Mouse (Mus musculus) CD4-positive helper T cell, adult 2 months (primary cell): ENCODE data around the gene Morn3.

Source experiments
- DNase-seq: peaks from one replicate; pipeline ENCODE4 v3.0.0-alpha.2; 2012; ENCODE audit warnings: low read depth, missing footprints, low spot score

Morn3 gene

DNA sequence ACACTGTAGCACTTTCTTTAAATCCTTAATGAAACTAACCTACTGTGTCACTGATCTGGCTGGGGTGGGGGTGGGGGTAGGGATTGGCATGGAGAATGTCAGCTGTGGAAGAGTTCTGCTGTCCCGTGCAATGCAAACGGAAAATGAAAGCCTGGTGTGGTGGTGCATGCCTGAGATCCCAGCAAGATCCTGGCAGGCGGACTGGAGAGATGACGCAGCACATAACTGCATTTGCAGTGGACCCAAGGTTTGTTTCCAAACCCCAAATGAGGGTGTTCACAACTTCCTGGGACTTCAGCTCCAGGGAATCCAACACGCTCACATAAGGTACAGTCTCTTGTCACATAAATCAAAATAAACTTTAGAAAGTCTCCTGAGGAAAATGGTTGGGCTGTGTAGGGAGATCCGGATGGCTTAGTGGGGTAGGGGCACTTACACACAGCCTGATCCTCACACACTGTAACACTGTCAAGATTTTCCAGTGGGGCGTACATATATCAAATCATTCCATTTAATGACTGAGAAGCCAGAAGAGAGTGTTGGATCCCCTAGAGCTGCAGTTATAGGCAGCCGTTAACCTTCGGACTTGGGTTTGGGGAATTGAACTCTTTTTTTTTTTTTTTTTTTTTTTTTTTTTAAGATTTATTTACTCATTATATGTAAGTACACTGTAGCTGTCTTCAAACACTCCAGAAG, 14.0 kb upstream of the Morn3 start:
- DNase-seq = no peak

DNA sequence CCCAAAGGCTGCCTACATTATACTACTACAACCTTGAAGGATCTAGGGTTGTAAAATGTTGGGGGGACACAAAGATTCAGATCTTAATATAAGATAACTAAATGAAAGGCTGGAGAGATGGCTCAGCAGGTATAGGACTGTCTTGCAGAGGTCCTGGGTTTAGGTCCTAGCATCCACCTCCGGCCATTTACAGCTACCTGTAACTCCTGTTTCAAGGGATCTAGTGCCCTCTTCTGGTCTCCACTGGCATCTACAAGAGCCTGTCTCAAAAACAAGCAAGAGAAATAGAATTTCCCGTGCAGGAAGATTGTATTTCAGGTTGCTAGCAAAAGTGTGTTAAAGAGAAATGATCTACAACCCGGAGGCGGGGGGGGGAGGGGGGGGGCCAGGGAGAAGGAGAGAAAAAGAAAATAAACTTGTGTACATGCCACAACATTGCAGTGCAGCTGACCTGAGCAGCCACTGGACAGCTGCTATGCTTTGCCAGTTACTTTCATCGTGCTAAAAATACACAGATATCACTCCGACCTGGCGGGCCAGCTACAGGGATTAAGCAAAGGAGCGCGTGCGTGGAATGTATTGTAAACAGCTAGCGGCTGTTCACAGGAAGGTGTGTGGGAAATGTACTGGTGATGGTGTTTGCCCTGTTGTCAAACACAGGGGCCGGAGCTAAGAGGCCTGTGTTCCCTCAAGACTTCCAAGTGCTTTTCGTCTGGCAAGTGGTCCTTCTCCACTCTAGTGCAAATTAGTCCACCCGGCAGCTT, 13.1 kb upstream of the Morn3 start:
- peak; percentile 72 for DNase-seq

DNA sequence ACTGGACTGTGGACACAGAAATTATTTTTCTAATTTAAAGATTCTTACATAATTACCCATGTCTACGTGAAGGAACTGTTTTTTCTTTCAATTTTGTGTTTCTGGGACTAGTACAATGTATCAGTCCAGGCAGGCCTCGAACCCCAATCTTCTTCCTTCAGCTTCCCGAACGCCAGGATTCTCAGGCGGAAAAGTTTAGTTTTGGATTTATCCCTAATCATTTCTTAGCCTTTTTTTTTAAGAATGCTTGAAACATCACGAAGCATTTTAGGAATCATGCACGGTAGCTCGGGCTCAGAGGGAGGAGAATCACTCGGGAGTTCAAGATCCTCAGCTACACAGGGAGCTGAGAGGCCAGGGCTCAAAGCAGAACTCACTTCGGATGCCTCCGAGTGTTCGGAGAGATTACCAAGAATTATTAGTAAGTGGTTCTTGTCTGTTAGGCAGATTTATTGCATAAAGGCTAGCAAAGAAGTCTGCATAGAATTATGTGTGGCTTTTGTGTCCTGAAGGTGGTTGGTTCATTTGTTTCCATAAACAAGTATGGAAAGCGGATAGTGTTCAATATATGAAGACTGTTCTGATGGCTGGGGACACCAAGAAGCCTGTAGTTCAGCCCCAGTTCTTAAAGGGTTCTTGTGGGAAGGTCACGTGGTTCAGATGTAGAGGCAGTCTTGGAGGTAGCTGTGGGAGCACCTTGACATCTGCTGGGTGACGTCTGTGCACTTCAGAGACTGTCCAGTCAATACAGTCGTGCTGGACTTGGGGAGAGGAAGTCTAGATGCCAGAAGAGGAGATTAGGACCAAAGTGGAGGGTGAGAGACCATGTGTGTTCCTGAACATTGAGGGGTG, 11.7 kb upstream of the Morn3 start:
- peak; percentile 51 for DNase-seq

- peak; percentile 100 for DNase-seq
Measured at GRCm38 (mm10) chr5:123057366-123058250, 10.8 kb upstream of the Morn3 start.

GRCm38 (mm10) chr5:123051736-123052135, 4.9 kb upstream of the Morn3 start:
- DNase-seq = no peak

DNA sequence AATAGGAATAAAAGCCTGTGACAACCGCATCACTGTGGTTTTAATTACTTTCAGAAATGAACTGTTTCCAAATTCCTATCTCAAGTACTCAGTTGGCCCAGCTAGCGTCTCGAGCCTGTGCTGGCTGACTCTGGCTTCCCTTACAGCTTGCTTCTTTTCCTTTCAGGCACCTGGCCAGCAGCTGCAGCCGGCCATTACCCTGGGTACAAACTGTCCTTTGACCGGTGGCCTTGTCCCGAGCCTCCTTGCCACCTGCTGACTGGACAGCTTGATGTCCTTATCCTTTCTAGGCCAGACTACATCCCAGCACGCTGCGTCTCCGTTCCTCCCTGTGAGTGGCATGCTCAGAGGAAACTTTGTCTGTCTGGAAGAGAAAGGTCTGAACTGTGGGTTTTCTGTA, 4.1 kb upstream of the Morn3 start:
- no peak for DNase-seq

DNA sequence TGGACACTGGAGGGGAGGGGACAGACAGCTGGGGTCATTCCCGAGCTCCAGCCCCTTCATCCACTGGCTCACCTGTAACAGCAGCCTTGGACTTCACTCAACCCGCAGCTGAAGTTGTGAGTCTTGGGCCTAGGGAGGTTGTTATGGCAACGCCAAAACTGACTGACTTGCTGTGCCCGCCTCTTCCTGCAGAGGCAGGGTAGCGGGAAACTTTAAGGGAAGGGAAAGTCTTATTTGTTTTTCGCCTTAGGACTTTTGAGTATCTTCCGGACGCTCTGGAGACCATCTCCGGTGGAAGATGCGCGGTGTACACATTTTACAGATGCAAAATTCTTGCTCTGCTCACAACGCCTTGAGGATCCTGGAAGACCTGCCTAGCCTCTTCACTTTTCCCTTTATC, 2.5 kb upstream of the Morn3 start:
- peak; percentile 81 for DNase-seq

DNA sequence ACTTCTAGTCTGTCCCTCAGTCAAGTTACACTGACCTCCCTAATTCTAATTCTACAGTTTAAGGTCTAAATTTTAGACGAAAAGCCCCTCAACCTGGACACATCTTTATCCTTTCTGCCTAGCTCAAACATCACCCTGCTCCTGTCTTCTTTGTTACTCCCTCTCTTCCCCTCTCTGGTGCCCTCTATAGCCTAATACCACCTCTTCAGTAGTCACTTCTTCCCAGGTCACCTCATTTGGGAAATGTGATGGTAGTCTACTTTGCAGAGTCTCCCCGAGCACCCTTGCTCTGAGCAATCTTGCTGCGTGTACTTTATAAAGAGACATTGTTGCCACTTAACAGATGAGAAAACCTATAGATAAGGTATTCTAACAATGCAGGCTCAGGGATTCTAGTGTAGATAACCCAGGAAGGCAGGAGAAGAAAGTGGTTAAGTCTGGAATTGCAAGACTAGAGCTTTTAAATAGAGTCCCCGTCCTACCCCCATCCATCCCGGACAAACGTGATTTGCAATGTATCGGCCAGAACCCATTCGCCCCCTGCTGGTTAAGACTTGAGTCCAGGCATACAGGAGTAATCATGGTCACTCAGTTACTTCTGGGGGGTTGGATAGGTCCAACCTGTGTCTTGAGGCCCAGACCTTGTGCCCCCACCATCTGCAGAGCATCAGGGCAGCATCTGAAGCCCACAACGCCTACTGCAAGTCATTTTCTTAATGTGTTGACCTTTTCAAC, 1.1 kb downstream of the Morn3 start:
- peak; percentile 64 for DNase-seq

GRCm38 (mm10) chr5:123043856-123044255, 3.0 kb downstream of the Morn3 start:
- peak; percentile 58 for DNase-seq

GRCm38 (mm10) chr5:123040796-123041195, 6.0 kb downstream of the Morn3 start:
- no peak for DNase-seq

GRCm38 (mm10) chr5:123039120-123039752, 7.6 kb downstream of the Morn3 start:
- peak; percentile 87 for DNase-seq

GRCm38 (mm10) chr5:123038115-123038514, 8.7 kb downstream of the Morn3 start:
- DNase-seq = peak; percentile 57

DNA sequence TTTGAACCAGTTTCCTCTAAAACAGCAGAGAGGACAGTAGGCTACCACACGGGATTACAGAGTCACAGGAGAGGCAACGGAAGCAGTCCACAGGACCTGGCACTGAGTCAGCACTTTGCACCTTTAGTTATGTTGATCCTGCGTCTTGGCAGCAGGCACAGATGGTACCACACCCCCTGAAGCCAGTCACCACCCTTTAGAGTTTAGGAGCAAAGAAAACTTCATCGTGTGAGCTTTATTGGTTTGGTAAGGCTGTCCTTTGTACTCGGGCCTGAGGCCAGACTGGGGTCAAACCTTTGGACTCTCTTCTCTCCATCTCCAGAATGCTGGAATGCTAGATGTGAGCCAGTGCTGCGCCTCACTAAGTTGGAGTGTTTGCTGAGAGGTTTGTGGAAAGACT, 11.3 kb downstream of the Morn3 start:
- no peak for DNase-seq

DNA sequence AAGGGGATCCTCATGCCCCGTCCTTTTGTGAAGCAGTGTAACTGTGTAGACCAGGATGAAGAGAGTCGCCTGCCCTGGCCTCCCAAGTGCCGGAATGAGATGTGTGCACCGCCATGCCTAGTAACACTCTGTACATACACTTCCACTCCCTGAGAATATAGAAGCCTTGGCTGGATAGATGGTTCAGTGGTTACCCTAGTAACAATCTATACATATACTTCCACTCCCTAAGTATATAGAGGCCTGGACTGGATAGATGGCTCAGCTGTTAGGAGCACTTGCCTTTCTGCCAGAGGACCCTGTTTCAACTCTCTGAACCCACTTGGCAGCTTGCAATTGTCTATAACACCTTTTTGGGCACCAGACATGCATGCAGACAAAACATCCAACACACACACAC, 11.7 kb downstream of the Morn3 start:
- no peak for DNase-seq

DNA sequence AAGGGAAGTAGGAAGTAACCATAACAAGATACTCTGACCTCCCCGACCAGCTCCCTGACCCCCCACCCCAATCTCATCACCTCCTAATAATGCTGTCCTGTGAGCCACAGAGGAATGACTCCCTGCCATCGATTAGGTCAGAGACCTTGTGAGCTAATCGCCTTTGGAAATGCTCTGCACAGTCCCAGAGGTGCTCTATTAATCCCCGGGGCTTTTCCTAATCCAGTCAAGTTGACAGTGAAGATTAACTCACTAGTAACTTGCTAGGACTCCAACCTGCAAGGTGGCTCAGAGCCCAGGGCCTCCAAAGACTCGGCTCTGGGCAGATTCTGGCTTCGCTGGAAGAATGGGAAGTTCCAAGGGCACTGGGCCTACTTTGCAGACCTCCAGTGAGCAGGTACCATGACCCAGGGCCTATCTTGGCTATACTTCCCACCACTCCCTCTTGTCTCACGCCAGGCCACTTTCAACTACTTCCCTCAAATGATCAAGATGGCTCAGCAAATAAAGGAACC, 13.1 kb downstream of the Morn3 start:
- DNase-seq = no peak

DNA sequence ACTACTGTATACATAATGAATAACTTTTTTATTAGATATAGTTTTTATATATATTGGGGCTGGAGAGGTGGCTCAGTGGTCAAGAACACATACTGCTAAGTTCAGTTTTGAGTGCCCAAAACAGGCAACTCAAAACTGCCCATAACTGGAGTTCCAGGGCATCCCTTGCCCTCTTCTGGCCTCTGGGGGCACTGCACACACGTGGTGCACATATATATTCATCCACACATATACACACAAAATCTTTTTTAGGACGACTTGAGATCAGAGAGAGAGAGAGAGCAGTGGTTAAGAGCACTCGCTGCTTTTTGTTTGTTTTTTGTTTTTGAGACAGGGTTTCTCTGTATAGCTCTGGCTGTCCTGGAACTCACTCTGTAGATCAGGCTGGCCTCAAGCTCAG, 15.5 kb downstream of the Morn3 start:
- DNase-seq = no peak

DNA sequence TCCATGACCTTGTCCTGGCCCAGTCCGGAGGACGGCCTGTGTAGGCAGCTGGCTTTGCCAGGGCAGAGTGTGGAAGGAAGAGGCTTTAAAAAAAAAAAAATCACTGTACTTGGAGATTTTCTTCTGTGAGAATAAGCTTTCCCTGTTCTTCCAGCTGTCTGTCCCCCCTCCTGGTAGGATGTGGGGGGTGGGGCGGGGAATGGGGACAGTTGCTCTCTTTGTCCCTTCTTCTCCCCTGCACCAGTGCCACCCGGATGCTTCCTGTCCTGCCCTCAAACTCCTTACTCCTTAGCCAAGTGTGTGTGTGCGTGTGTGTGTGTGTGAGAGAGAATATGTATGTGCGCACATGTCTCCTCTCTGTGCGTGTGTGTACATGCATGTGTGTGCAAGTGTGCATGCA, 17.1 kb downstream of the Morn3 start:
- DNase-seq = no peak

DNA sequence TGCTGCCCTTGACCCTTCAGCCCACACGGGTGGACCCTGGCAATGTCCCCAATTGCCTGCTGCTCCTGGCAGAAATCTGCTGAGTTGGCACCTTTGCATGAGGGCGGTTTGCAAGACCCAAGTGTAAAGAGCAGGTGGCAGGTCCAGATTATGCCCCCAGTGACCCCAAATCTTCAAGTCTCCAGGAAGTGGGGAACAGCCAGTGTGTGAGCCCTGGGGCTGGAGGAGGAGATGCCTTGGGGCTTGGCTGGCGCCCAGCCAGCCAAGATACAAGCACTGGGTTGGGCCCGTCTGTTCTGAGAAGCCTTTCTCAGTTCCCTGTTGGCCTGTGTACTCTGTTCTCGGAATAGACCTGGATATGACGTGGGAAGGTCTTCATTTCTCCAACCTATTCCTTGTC, 19.4 kb downstream of the Morn3 start:
- DNase-seq = no peak

GRCm38 (mm10) chr5:123026414-123026813, 20.4 kb downstream of the Morn3 start:
- no peak for DNase-seq
